Mouse (Mus musculus) liver, adult 2 months (tissue): ENCODE measurements at regions not wholly inside any gene's neighbourhood (a gene's known extent, or its start where the extent isn't known, plus 50 kb on each side); places are given as distances from the start of the nearest gene placed in this dataset.

Experiments used
- CTCF ChIP-seq: fragments of 200-500 bp; IDR thresholded peaks from 2 replicates; pipeline ENCODE4 v1.5.1; 2011; ENCODE audit warnings: low read depth, low read length, control low read depth
- POLR2A ChIP-seq: fragments of 200-500 bp; IDR thresholded peaks from 2 replicates; pipeline ENCODE4 v1.6.1; 2011; ENCODE audit warnings: low read length, control low read depth; ENCODE audit not compliant: insufficient read depth; ENCODE audit errors: extremely low read depth

GRCm38 (mm10) chr7:58436888-58437625, 218.9 kb upstream of the Atp10a start:
- no peak for TF ChIP-seq CTCF
- no peak for TF ChIP-seq POLR2A
